Mouse (Mus musculus) cerebellum, adult 2 months (tissue): Measurements from ENCODE around the gene Mtss1l.

ENCODE experiments used
- CTCF ChIP-seq: fragments of 200-500 bp; IDR thresholded peaks from 2 replicates; pipeline ENCODE4 v1.5.1; 2011; ENCODE audit warnings: low read depth, mild to moderate bottlenecking, control low read depth, low read length, moderate library complexity, borderline replicate concordance; ENCODE audit not compliant: insufficient read depth
- POLR2A ChIP-seq: fragments of 200-500 bp; IDR thresholded peaks from 2 replicates; pipeline ENCODE4 v1.6.1; 2011; ENCODE audit warnings: low read length, control low read depth, borderline replicate concordance; ENCODE audit not compliant: insufficient read depth

DNA sequence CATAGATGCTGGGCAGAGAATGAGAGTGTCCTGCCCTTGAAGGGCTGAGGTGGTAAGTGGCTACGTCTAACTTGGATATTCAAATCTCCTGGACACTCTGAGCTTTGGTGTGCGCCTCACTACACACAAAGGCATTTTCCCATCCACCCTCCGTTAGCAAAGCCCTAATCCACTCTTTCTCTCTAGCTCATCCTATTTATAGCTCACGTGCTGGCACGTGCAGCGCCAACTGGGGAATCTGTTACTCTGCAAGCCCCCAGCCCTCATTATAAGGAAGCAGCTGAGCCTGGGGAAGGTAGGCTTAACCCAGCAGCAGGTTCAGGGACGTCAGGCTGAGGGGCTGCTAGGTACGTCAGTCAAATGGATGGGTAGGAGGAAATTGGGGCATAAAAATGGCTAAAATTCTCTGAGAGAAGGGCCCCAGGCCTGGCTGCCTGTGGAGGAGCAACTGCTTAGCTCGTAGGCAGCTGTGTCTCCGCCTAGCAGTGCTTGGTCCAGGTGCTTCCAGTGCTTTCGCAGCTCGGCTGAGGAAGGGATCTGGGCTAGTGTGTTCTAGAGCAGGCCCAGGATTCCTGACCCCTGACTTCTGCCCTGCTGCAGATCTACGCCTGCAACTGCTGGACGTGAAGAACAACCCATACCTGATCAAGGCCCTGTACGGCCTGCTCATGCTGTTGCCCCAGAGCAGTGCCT, 6.3 kb upstream of the Mtss1l start:
- no peak for TF ChIP-seq POLR2A
- TF ChIP-seq CTCF, result no peak
